Mouse (Mus musculus) liver, postnatal 0 days (tissue): Measurements from ENCODE around the gene Mvb12b. TPM values are rescaled to one million over a fixed set of nuclear protein-coding genes. Genes with fewer than 3 reads are reported as not detected.

ENCODE experiments used
- ATAC-seq: fragments of 200-750 bp; cut with Nextera tagmentation; 2 replicates; pipeline ENCODE4 v1.8.0; 2017; ENCODE audit warnings: mild to moderate bottlenecking, moderate library complexity
- DNase-seq: peaks from one replicate; pipeline ENCODE4 v3.0.0-alpha.2; 2016
- H3K27ac ChIP-seq: fragments of 300-500 bp; sonication (generic); 2 replicates; pipeline ENCODE4 v1.5.1; 2014; ENCODE audit warnings: antibody characterized with exemption, moderate library complexity, mild to moderate bottlenecking, low read depth
- H3K27me3 ChIP-seq: fragments of 300-500 bp; sonication (generic); 2 replicates; pipeline ENCODE4 v1.6.1; 2014; ENCODE audit warnings: low read length, control low read depth, mixed read lengths; ENCODE audit not compliant: insufficient read depth
- H3K36me3 ChIP-seq: fragments of 300-500 bp; sonication (generic); replicated peaks from 2 replicates; pipeline ENCODE4 v1.6.1; 2014; ENCODE audit warnings: mild to moderate bottlenecking, control low read depth, low read length, moderate library complexity, mixed read lengths; ENCODE audit not compliant: insufficient read depth
- H3K4me1 ChIP-seq: fragments of 300-500 bp; sonication (generic); 2 replicates; pipeline ENCODE4 v1.6.1; 2014; ENCODE audit warnings: antibody characterized with exemption, mild to moderate bottlenecking, control low read depth; ENCODE audit not compliant: insufficient read depth
- H3K4me2 ChIP-seq: fragments of 300-500 bp; sonication (generic); 2 replicates; pipeline ENCODE4 v1.6.1; 2014; ENCODE audit warnings: low read depth, mild to moderate bottlenecking, low read length, moderate library complexity, mixed read lengths
- H3K4me3 ChIP-seq: fragments of 300-500 bp; sonication (generic); 2 replicates; pipeline ENCODE4 v1.5.1; 2014; ENCODE audit warnings: low read depth, low read length
- H3K9ac ChIP-seq: fragments of 300-500 bp; sonication (generic); replicated peaks from 2 replicates; pipeline ENCODE4 v1.6.1; 2014; ENCODE audit warnings: mild to moderate bottlenecking, moderate library complexity
- H3K9me3 ChIP-seq: fragments of 300-500 bp; sonication (generic); 2 replicates; pipeline ENCODE4 v1.6.1; 2016; ENCODE audit warnings: mild to moderate bottlenecking, control low read depth, low read length, mixed read lengths
- CTCF ChIP-seq: sonication (generic); IDR thresholded peaks from 2 replicates; pipeline ENCODE4 v1.5.1; 2016; ENCODE audit warnings: antibody characterized with exemption, low read depth
- EP300 ChIP-seq: IDR thresholded peaks from 2 replicates; pipeline ENCODE4 v1.6.1; 2016; ENCODE audit warnings: antibody characterized with exemption, low read depth, mild to moderate bottlenecking
- WGBS: fragments of 180-500 bp; shearing (Covaris S2); extraction: QIAGEN DNeasy Blood & Tissue Kit; methylation state at CpG from one replicate; pipeline ENCODE4 v1.1.7; 2014; ENCODE audit not compliant: insufficient replicate concordance; 5-methylcytosine and 5-hydroxymethylcytosine counted together
- polyA plus RNA-seq: library from polyadenylated mRNA; unstranded; fragments of >200 nt; fragmentation: Nextera tagmentation; extraction: Ambion mirVana; gene quantifications from 2 replicates; pipeline ENCODE4 v1.2.1, GENCODE M21; 2015

Gene Mvb12b
- polyA plus RNA-seq, 1 experiment from 2014 or later: 8.1 TPM

DNA sequence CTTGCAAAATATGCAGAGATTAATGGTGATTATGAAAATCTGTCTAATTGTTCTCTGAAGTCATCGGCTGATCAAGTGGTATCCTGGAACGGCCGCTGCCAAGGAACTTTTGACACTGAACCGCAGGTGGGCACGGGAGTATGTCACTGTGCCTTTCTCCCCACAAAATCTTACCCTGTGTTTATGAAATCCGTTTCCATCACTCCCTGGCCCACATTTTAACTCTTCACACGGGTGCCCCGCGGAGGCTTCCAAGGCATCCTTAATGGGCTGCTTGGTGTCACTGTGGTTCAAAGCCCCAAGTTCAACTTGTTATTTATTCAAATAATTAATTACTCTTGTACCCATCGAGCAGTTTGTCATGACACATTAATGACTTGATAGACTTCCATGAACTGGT lies 116.4 kb downstream of the Mvb12b start:
- Histone ChIP-seq H3K36me3 (0 out of 2 replicates have a peak, but pooled peaks cover 3% of the 10 kb centered on the region), H3K4me2 (no peak overlapping the region), H3K4me3 (no peak overlapping the region), H3K9ac (no peak overlapping the region), H3K4me1 (no peaks in the 10 kb centered on the region), H3K27ac (no peak overlapping the region), H3K27me3 (no peaks in the 10 kb centered on the region), H3K9me3 (no peaks in the 10 kb centered on the region)
- 87% methylated on average over 10 of the region's 10 CpGs for WGBS
- DNase-seq (no peak), ATAC-seq (no peak)
- no peak for TF ChIP-seq EP300
- no peak for TF ChIP-seq CTCF

DNA sequence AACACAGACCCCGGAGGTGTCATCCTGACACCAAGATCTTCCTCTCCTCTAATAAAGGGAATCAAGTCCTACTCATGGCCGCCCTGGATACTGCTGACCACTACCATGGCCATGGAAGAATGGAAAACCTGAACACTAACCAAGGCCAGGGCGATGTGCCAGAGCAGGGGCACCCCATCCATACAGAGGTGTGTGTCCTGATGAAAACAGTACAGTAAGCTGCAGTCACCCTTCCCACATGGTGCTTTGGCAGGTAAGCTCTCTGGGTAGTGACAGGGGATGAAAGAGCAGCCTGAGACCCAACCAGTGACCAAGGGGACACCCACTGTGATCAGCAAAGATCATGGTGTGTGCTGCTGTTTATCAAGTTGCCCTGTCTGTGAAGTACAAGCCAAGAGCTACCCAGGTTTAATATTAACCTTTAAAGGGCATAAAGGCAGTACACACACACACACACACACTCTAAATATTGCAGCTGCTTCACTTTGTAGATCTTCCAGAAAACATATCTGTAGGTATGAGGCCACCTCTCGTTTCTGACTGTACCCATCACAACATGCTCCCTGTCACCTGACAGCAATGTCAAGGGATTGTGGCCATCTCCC lies 117.1 kb downstream of the Mvb12b start:
- H3K4me3 ChIP-seq: no peak overlapping the region
- ATAC-seq (no peak), DNase-seq (no peak)

DNA sequence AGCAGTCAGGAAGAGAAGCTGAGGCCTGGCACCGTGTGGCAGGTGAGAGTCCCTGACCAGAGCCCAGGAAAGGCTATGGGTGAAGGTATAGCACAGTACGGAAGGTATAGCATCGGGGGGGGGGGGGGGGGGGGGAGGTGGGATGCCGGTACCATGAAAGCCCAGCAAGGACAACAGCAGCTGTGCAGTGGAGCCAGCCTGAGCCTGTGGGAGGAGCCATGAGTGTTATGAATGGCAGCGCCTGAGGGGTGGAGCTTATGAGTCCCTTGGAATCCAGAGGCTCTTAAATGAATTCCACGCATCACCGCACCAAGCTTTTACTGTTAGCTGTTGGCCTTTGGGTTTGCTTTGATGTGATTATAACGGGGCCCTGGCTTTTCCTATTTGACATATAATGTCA lies 123.3 kb downstream of the Mvb12b start:
- no peak for ATAC-seq
- TF ChIP-seq CTCF: no peak
- no peak for TF ChIP-seq EP300
- no peak overlapping the region for H3K4me2 ChIP-seq
- no peak overlapping the region for H3K9ac ChIP-seq
- H3K27ac ChIP-seq: no peak overlapping the region
- 89% methylated on average over 7 of the region's 8 CpGs for WGBS
- H3K9me3 ChIP-seq: no peaks in the 10 kb centered on the region
- H3K36me3 ChIP-seq: no peaks in the 10 kb centered on the region
- H3K4me3 ChIP-seq: no peak overlapping the region
- H3K27me3 ChIP-seq: no peaks in the 10 kb centered on the region
- DNase-seq: no peak
- H3K4me1 ChIP-seq: no peaks in the 10 kb centered on the region

More for the DNA sequence above, 117.1 kb downstream of the Mvb12b start:
- Histone ChIP-seq H3K27ac (no peak overlapping the region), H3K9ac (no peak overlapping the region), H3K27me3 (no peaks in the 10 kb centered on the region), H3K9me3 (no peaks in the 10 kb centered on the region), H3K4me1 (no peaks in the 10 kb centered on the region), H3K36me3 (no peaks in the 10 kb centered on the region), H3K4me2 (no peak overlapping the region)
- no peak for TF ChIP-seq CTCF
- TF ChIP-seq EP300: no peak
- 68% methylated on average over 4 of the region's 4 CpGs for WGBS

GRCm38 (mm10) chr2:33762210-33762609 lies 125.5 kb downstream of the Mvb12b start:
- H3K27me3 ChIP-seq: no peaks in the 10 kb centered on the region
- WGBS: 82% methylated on average over 6 of the region's 6 CpGs
- TF ChIP-seq EP300: no peak
- no peak for TF ChIP-seq CTCF
- H3K9ac ChIP-seq: no peak overlapping the region; the same call in 1 of the 2 replicates
- no peak for DNase-seq
- H3K4me3 ChIP-seq: no peak overlapping the region
- no peaks in the 10 kb centered on the region for H3K9me3 ChIP-seq
- no peak overlapping the region for H3K27ac ChIP-seq
- H3K4me2 ChIP-seq: no peak overlapping the region
- H3K4me1 ChIP-seq: no peaks in the 10 kb centered on the region
- no peaks in the 10 kb centered on the region for H3K36me3 ChIP-seq
- no peak for ATAC-seq

DNA sequence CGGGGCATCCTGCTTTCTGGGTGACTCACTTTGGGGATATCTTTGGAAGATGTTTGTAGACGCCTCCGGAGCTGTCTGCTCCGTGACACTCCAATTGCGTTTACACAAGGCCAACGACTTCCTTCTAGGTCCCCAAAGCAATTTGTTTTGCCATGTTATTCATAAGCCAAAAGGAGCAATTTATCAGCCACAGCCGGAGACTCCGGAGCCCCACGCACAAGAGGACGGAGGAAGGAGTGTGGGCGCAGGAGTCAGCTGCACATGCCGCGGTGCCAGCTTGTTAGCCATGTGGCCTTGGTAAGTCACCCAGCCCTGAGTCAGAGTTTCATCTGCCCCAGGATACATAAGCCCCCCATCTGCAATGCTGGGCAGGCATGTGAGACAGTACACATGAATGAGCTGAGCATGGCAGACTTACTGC lies 127.2 kb downstream of the Mvb12b start:
- WGBS: 76% methylated on average over 13 of the region's 13 CpGs
- Histone ChIP-seq H3K27ac (no peak overlapping the region), H3K36me3 (no peaks in the 10 kb centered on the region), H3K4me3 (no peak overlapping the region), H3K9me3 (no peaks in the 10 kb centered on the region), H3K9ac (no peak overlapping the region), H3K4me2 (no peak overlapping the region), H3K27me3 (no peaks in the 10 kb centered on the region), H3K4me1 (peaks cover 5% of the 10 kb centered on the region; the same call in 1 of the 2 replicates)
- TF ChIP-seq CTCF (no peak), EP300 (no peak)
- ATAC-seq (no peak), DNase-seq (no peak)

GRCm38 (mm10) chr2:33759447-33759846 lies 128.3 kb downstream of the Mvb12b start:
- Histone ChIP-seq H3K4me2 (no peak overlapping the region), H3K9me3 (no peaks in the 10 kb centered on the region), H3K9ac (no peak overlapping the region), H3K4me1 (peaks cover 14% of the 10 kb centered on the region), H3K36me3 (no peaks in the 10 kb centered on the region), H3K27me3 (no peaks in the 10 kb centered on the region), H3K4me3 (no peak overlapping the region), H3K27ac (no peak overlapping the region)
- DNase-seq (no peak), ATAC-seq (no peak)
- 83% methylated on average over 10 of the region's 10 CpGs for WGBS
- TF ChIP-seq EP300: no peak
- TF ChIP-seq CTCF: no peak
